Mouse (Mus musculus) midbrain, embryonic 14.5 days (tissue): ENCODE data around the gene Gh. TPM values are rescaled to one million over a fixed set of nuclear protein-coding genes. Genes with fewer than 3 reads are reported as not detected.
A peak's percentile ranks its signal among the peaks of the same experiment; 100 is the strongest.
"Not testable (repeated sequence)": the region's sequence is repeated elsewhere in the genome, so short reads cannot be mapped to it uniquely, and the experiment has no call there.

Experiments used
- ATAC-seq: fragments of 200-750 bp; cut with Nextera tagmentation; 2 replicates; pipeline ENCODE4 v1.8.0; 2017; ENCODE audit warnings: moderate number of reproducible peaks, moderate library complexity; ENCODE audit not compliant: low FRiP score, low TSS enrichment
- DNase-seq: peaks from one replicate; pipeline ENCODE4 v3.0.0-alpha.2; 2015
- H3K27ac ChIP-seq: fragments of 300-500 bp; sonication (generic); replicated peaks from 2 replicates; pipeline ENCODE4 v1.5.1; 2014; ENCODE audit warnings: mild to moderate bottlenecking, low read depth, low read length, moderate library complexity
- H3K27me3 ChIP-seq: fragments of 300-500 bp; sonication (generic); 2 replicates; pipeline ENCODE4 v1.6.1; 2014; ENCODE audit warnings: low read length, control low read depth, mixed read lengths; ENCODE audit not compliant: control insufficient read depth, insufficient read depth
- H3K36me3 ChIP-seq: fragments of 300-500 bp; sonication (generic); 2 replicates; pipeline ENCODE4 v1.6.1; 2014; ENCODE audit warnings: low read length, control low read depth; ENCODE audit not compliant: control insufficient read depth, insufficient read depth
- H3K4me1 ChIP-seq: fragments of 300-500 bp; sonication (generic); 2 replicates; pipeline ENCODE4 v1.6.1; 2014; ENCODE audit warnings: mild to moderate bottlenecking, antibody characterized with exemption, low read length, control low read depth; ENCODE audit not compliant: control insufficient read depth, insufficient read depth
- H3K4me2 ChIP-seq: fragments of 300-500 bp; sonication (generic); 2 replicates; pipeline ENCODE4 v1.6.1; 2014; ENCODE audit warnings: mild to moderate bottlenecking, low read length, moderate library complexity
- H3K4me3 ChIP-seq: fragments of 300-500 bp; sonication (generic); replicated peaks from 2 replicates; pipeline ENCODE4 v1.5.1; 2014; ENCODE audit warnings: low read depth, low read length
- H3K9ac ChIP-seq: fragments of 300-500 bp; sonication (generic); replicated peaks from 2 replicates; pipeline ENCODE4 v1.6.1; 2014; ENCODE audit warnings: mild to moderate bottlenecking, low read length, moderate library complexity
- H3K9me3 ChIP-seq: fragments of 300-500 bp; sonication (generic); 2 replicates; pipeline ENCODE4 v1.6.1; 2016; ENCODE audit warnings: low read length, control low read depth, mixed read lengths; ENCODE audit not compliant: control insufficient read depth
- WGBS: fragments of 180-500 bp; shearing (Covaris S2); extraction: QIAGEN DNeasy Blood & Tissue Kit; methylation state at CpG from one replicate; pipeline ENCODE4 v1.1.7; 2014; 5-methylcytosine and 5-hydroxymethylcytosine counted together
- polyA plus RNA-seq: library from polyadenylated mRNA; unstranded; fragments of >200 nt; fragmentation: Nextera tagmentation; extraction: Ambion mirVana; gene quantifications from 2 replicates; pipeline ENCODE4 v1.2.1, GENCODE M21; 2014

Gene Gh
- polyA plus RNA-seq = not detected in 2 replicates

GRCm38 (mm10) chr11:106301765-106302164 lies at the start of gene Gh:
Gene Gh (minus strand): TSS chr11:106301865.
- no peak within 1 kb of the TSS for H3K9ac ChIP-seq
- H3K27me3 ChIP-seq = no peaks in the 10 kb centered on the region
- DNase-seq (no peak), ATAC-seq (no peak)
- H3K4me2 ChIP-seq = no peak within 1 kb of the TSS
- H3K4me1 ChIP-seq = no peaks in the 10 kb centered on the region
- no peak within 1 kb of the TSS for H3K27ac ChIP-seq
- WGBS = 86% methylated on average over 9 of the region's 9 CpGs
- no peaks in the 10 kb centered on the region for H3K36me3 ChIP-seq
- H3K4me3 ChIP-seq = no peak within 1 kb of the TSS
- no peaks in the 10 kb centered on the region for H3K9me3 ChIP-seq

- 68% methylated on average over 3 of the region's 3 CpGs for WGBS
- no peak overlapping the region for H3K4me3 ChIP-seq
- H3K27ac ChIP-seq = no peak overlapping the region
- no peak overlapping the region for H3K9ac ChIP-seq
- no peak overlapping the region for H3K4me2 ChIP-seq
- no peaks in the 10 kb centered on the region for H3K9me3 ChIP-seq
- H3K4me1 ChIP-seq = no peaks in the 10 kb centered on the region
- no peak for ATAC-seq
- no peaks in the 10 kb centered on the region for H3K27me3 ChIP-seq
- no peaks in the 10 kb centered on the region for H3K36me3 ChIP-seq
- no peak for DNase-seq
Measured at GRCm38 (mm10) chr11:106351253-106351652, 49.6 kb upstream of the Gh start.

- Histone ChIP-seq H3K9ac (no peak overlapping the region), H3K9me3 (no peaks in the 10 kb centered on the region), H3K27ac (no peak overlapping the region), H3K36me3 (no peaks in the 10 kb centered on the region), H3K4me2 (no peak overlapping the region), H3K4me1 (no peaks in the 10 kb centered on the region), H3K4me3 (no peak overlapping the region), H3K27me3 (no peaks in the 10 kb centered on the region)
- 60% methylated on average over 5 of the region's 5 CpGs for WGBS
- DNase-seq (no peak), ATAC-seq (no peak)
Measured at GRCm38 (mm10) chr11:106350853-106351252, 49.2 kb upstream of the Gh start.

GRCm38 (mm10) chr11:106349772-106350171 lies 48.1 kb upstream of the Gh start:
- 84% methylated on average over 6 of the region's 6 CpGs for WGBS
- no peak for DNase-seq
- ATAC-seq = no peak
- 0 out of 2 replicates have a peak, but pooled peaks cover 6% of the 10 kb centered on the region for H3K4me1 ChIP-seq
- no peak overlapping the region for H3K9ac ChIP-seq
- H3K36me3 ChIP-seq = no peaks in the 10 kb centered on the region
- H3K27ac ChIP-seq = no peak overlapping the region
- no peak overlapping the region for H3K4me2 ChIP-seq
- H3K9me3 ChIP-seq = no peaks in the 10 kb centered on the region
- H3K27me3 ChIP-seq = no peaks in the 10 kb centered on the region
- H3K4me3 ChIP-seq = no peak overlapping the region

GRCm38 (mm10) chr11:106344910-106345309 lies 43.2 kb upstream of the Gh start:
- H3K4me1 ChIP-seq = 0 out of 2 replicates have a peak, but pooled peaks cover 10% of the 10 kb centered on the region
- H3K36me3 ChIP-seq = no peaks in the 10 kb centered on the region
- no peaks in the 10 kb centered on the region for H3K27me3 ChIP-seq
- ATAC-seq (no peak), DNase-seq (peak; percentile 28)
- H3K9ac ChIP-seq = no peak overlapping the region
- no peak overlapping the region for H3K27ac ChIP-seq
- no peak overlapping the region for H3K4me2 ChIP-seq
- no peak overlapping the region for H3K4me3 ChIP-seq
- 29% methylated on average over 6 of the region's 6 CpGs for WGBS
- H3K9me3 ChIP-seq = no peaks in the 10 kb centered on the region

GRCm38 (mm10) chr11:106340990-106341520 lies 39.4 kb upstream of the Gh start:
- Histone ChIP-seq H3K27ac (no peak overlapping the region), H3K27me3 (no peaks in the 10 kb centered on the region), H3K9ac (no peak overlapping the region), H3K4me1 (0 out of 2 replicates have a peak, but pooled peaks cover 13% of the 10 kb centered on the region), H3K4me3 (no peak overlapping the region), H3K4me2 (no peak overlapping the region), H3K9me3 (no peaks in the 10 kb centered on the region), H3K36me3 (no peaks in the 10 kb centered on the region)
- DNase-seq = no peak
- no peak for ATAC-seq
- 86% methylated on average over 9 of the region's 9 CpGs for WGBS

- DNase-seq, H3K4me2 ChIP-seq, H3K9me3 ChIP-seq, H3K27me3 ChIP-seq, H3K4me3 ChIP-seq, H3K4me1 ChIP-seq, H3K9ac ChIP-seq, H3K36me3 ChIP-seq, ATAC-seq, H3K27ac ChIP-seq: not testable (repeated sequence)
- WGBS = 90% methylated on average over 4 of the region's 4 CpGs
Measured at GRCm38 (mm10) chr11:106339323-106339722, 37.7 kb upstream of the Gh start.

GRCm38 (mm10) chr11:106338870-106339269 lies 37.2 kb upstream of the Gh start:
- no peak overlapping the region for H3K4me2 ChIP-seq
- H3K36me3 ChIP-seq = no peaks in the 10 kb centered on the region
- no peak for DNase-seq
- H3K4me3 ChIP-seq = no peak overlapping the region
- H3K9ac ChIP-seq = no peak overlapping the region
- H3K27ac ChIP-seq = no peak overlapping the region
- no peaks in the 10 kb centered on the region for H3K27me3 ChIP-seq
- ATAC-seq = no peak
- H3K4me1 ChIP-seq = 0 out of 2 replicates have a peak, but pooled peaks cover 3% of the 10 kb centered on the region
- no peaks in the 10 kb centered on the region for H3K9me3 ChIP-seq
- WGBS = 81% methylated on average over 7 of the region's 7 CpGs

- Histone ChIP-seq H3K4me3 (no peak overlapping the region), H3K9me3 (no peaks in the 10 kb centered on the region), H3K27ac (no peak overlapping the region), H3K9ac (no peak overlapping the region), H3K27me3 (no peaks in the 10 kb centered on the region), H3K4me2 (no peak overlapping the region), H3K36me3 (no peaks in the 10 kb centered on the region), H3K4me1 (0 out of 2 replicates have a peak, but pooled peaks cover 3% of the 10 kb centered on the region)
- WGBS = 69% methylated on average over 5 of the region's 5 CpGs
- DNase-seq = no peak
- ATAC-seq = no peak
Measured at GRCm38 (mm10) chr11:106338029-106338428, 36.4 kb upstream of the Gh start.
